Mouse (Mus musculus): ENCODE data around the gene Sec16b.

GRCm38 (mm10) chr1:157513559-157513958 lies 7.0 kb downstream of the Sec16b start:
- TF ChIP-seq FLI1 (IDR thresholded peaks at IDR 0.05; ENCODE audit: low read length) (no peak), GATA1 (IDR thresholded peaks at IDR 0.05; ENCODE audit: borderline replicate concordance, low read length) (no peak)
